Mouse (Mus musculus) small intestine, adult 2 months (tissue): Measurements from ENCODE around the gene Slc6a6.

ENCODE experiments used
- CTCF ChIP-seq: fragments of 200-500 bp; IDR thresholded peaks from 2 replicates; pipeline ENCODE4 v1.5.1; 2012; ENCODE audit warnings: low read depth, mild to moderate bottlenecking, control low read depth, inconsistent platforms, low read length, moderate library complexity, mixed read lengths; ENCODE audit not compliant: insufficient replicate concordance, insufficient read length; ENCODE audit errors: extremely low read depth
- POLR2A ChIP-seq: fragments of 200-500 bp; IDR thresholded peaks from 2 replicates; pipeline ENCODE4 v1.6.1; 2012; ENCODE audit warnings: low read depth, mild to moderate bottlenecking, control low read depth, inconsistent platforms, low read length, moderate library complexity

GRCm38 (mm10) chr6:91683602-91684473, at the start of gene Slc6a6:
- no peak for TF ChIP-seq CTCF
- TF ChIP-seq POLR2A = peak; percentile 94
